Mouse (Mus musculus) bone marrow macrophage, adult 2 months (primary cell): ENCODE data around the gene Sult3a2. TPM values are rescaled to one million over a fixed set of nuclear protein-coding genes. Genes with fewer than 3 reads are reported as not detected.
"Not testable (repeated sequence)": the region's sequence is repeated elsewhere in the genome, so short reads cannot be mapped to it uniquely, and the experiment has no call there.

Experiments used
- H3K27ac ChIP-seq: 2 replicates; pipeline ENCODE4 v1.5.1; 2012; ENCODE audit warnings: low read depth, low read length; ENCODE audit not compliant: insufficient read depth
- H3K4me1 ChIP-seq: 2 replicates; pipeline ENCODE4 v1.6.1; 2012; ENCODE audit warnings: low read length; ENCODE audit not compliant: control insufficient read depth, insufficient read depth
- H3K4me3 ChIP-seq: 2 replicates; pipeline ENCODE4 v1.5.1; 2012; ENCODE audit warnings: mild to moderate bottlenecking, low read length, moderate library complexity; ENCODE audit not compliant: insufficient read depth
- CTCF ChIP-seq: IDR thresholded peaks from 2 replicates; pipeline ENCODE4 v1.5.1; 2012; ENCODE audit warnings: low read depth, mild to moderate bottlenecking, low read length, moderate library complexity
- POLR2A ChIP-seq: IDR thresholded peaks from 2 replicates; pipeline ENCODE4 v1.6.1; 2012; ENCODE audit warnings: mild to moderate bottlenecking, low read depth, low read length, borderline replicate concordance
- polyA plus RNA-seq: library from polyadenylated mRNA; stranded (reverse); fragments of >200 nt; gene quantifications from 2 replicates; pipeline ENCODE4 v1.2.4, GENCODE M21; 2012; ENCODE audit not compliant: missing spikeins, insufficient read depth, insufficient read length

The Sult3a2 gene
- not detected in 2 replicates for polyA plus RNA-seq

DNA sequence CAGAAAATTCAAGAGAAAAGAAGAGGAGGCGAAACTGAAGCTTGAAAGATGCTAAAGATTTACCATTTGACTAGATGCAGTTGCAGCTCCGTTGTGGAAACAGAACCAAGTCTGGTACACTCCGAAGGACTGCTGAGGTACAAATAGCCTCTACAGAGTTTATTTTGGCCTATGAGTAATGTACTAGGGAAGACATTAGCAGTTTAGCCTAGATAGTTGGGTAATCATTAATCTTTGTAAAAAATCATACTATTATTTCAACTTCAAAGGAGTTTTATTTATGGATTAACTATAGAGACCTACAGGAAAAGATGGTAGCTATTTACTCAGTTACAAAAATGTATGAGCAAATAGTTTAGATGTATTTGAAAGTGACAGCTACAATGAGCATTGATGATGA lies at the start of gene Sult3a2:
Gene Sult3a2 (minus strand): TSS at position 101 of the 400 bp plus-strand sequence.
- no peak within 1 kb of the TSS for H3K27ac ChIP-seq
- H3K4me1 ChIP-seq, result no peaks in the 10 kb centered on the region

DNA sequence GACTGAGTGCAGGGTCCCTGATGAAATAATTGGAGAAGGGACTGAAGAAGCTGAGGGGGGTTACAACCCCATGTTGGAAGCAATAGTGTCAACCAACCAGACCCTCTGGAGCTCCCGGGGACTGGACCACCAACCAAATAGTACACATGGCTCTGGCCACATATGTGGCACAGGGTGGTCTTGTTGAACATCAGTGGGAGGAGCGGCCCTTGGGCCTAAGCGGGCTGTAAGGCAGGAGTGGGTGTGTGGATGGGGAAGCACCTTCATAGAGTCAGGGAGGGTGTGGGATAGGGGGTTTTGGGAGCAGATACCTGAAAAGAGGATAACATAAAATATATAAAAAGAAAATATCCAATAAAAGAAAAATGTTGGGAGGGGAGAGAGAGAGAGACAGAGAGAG lies 34.4 kb upstream of the Sult3a2 start:
- Histone ChIP-seq H3K27ac (no peak overlapping the region), H3K4me3 (no peak overlapping the region), H3K4me1 (no peaks in the 10 kb centered on the region)
- TF ChIP-seq CTCF (no peak), POLR2A (no peak)

More for the DNA sequence above, at the start of gene Sult3a2:
- no peak within 1 kb of the TSS for H3K4me3 ChIP-seq
- no peak for TF ChIP-seq POLR2A
- no peak for TF ChIP-seq CTCF

DNA sequence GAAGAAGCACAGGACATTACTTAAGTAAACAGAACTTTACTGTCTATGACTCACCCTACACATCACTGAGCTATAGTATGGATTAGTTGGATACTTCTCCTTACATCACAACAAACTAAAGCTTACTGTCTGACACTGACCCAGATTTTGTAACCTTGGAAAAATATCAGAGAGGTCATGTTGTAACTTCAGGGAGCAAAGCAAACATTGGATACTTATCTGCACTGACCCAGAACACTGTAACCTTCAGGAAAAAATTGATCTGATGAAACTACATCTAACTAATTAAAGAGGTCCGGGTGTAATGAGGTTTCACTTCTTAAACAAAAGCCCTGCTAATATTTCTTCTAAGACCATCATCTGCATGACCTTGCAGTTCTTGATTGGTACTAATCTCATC lies 30.4 kb upstream of the Sult3a2 start:
- TF ChIP-seq POLR2A, result no peak
- no peak for TF ChIP-seq CTCF
- Histone ChIP-seq H3K4me1 (no peaks in the 10 kb centered on the region), H3K4me3 (no peak overlapping the region), H3K27ac (no peak overlapping the region)

DNA sequence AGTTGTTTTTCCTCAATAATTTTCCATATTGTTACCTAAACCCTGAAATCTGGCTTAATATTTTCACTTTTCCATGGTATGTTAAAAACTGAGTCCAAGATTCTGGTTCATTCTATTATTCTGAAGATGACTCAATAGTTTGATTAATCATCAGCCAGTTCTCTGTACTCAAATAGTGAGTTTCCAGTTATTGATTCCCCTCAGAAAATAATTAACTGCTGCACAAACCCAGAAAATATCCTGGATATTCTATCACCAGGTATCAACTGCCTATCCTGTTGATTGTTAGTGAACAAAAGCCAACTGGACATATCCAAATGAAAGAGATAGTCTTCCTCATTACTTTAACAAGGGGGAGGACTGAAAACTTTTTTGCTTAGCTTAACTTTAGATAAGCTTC lies 27.8 kb upstream of the Sult3a2 start:
- no peak overlapping the region for H3K4me3 ChIP-seq
- TF ChIP-seq POLR2A, result no peak
- no peak for TF ChIP-seq CTCF

GRCm38 (mm10) chr10:33811807-33812206 lies 25.3 kb upstream of the Sult3a2 start:
- H3K4me3 ChIP-seq, result no peak overlapping the region
- no peak overlapping the region for H3K27ac ChIP-seq
- no peak for TF ChIP-seq CTCF
- TF ChIP-seq POLR2A, result no peak
- H3K4me1 ChIP-seq, result no peaks in the 10 kb centered on the region

More for the DNA sequence above, 27.8 kb upstream of the Sult3a2 start:
- H3K4me1 ChIP-seq, result no peaks in the 10 kb centered on the region
- H3K27ac ChIP-seq, result no peak overlapping the region

DNA sequence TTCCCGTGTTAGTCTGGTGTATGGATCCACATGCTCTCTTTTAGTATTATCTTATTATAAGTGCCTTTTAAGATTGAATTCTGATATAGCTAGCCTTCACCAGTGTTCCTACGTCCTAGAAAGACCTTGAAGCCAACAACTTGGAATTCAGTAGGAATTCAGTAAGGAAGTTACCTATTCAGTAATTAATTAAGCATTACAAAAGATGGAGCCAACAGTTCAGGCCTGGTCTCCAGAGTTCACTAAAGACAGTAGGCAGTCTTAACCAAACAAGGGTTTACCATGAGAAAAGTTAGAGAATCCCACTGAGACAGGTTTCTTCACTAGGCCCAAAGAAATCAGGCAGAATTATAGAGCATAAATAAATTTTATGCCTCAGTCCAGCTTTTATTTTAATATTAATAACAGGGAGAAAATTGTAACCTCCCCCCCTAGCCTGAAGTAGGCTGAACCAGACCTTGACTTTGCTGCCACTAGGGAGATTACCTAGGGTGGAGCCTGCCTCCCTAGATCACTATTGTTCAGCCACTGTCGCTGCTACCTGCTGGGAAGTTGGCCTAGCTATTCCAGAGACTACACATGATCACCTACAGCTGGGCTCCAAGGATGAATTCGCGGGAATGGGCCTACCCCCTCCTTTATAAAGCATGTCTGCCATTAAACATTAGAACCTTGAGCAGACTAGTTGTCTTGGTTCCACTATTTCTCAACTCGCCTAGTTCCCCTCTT lies 10.9 kb upstream of the Sult3a2 start:
- H3K4me3 ChIP-seq, H3K27ac ChIP-seq, H3K4me1 ChIP-seq: not testable (repeated sequence)

DNA sequence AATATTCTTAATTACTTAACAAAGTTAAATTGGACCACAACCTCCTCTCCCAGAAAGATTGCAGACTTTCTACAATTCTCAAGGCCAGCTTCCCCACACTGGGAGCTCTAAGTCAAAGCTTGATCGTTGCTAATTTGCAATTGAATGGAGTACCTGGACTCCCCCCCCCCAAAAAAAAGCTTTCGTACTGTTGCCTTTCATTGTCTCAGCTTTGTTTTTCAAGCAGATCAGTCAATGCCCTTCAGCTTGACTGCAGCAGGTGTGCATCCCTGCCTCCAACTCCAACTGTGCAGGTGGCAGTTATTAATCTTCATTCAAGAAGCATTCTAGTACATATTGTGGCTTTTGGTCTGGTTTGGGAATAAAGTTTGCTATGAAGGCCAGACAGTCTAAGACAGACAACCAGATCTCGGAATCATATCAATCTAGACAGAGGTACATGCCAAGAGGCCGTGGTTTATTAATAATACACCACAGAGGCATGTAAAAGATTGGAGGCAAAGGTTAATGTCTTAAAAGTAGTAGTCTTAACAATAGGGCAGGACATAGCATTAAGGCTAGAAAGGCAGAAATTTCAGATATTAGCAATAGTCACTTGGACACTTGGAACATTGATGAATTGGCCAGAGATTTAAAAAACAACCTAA lies 9.9 kb upstream of the Sult3a2 start:
- not testable (repeated sequence) for H3K27ac ChIP-seq, H3K4me3 ChIP-seq, H3K4me1 ChIP-seq

- not testable (repeated sequence) for H3K27ac ChIP-seq, H3K4me1 ChIP-seq, H3K4me3 ChIP-seq
Measured at GRCm38 (mm10) chr10:33792166-33792565, 5.7 kb upstream of the Sult3a2 start.

GRCm38 (mm10) chr10:33787541-33787940 lies 1.0 kb upstream of the Sult3a2 start:
- TF ChIP-seq CTCF, result no peak

DNA sequence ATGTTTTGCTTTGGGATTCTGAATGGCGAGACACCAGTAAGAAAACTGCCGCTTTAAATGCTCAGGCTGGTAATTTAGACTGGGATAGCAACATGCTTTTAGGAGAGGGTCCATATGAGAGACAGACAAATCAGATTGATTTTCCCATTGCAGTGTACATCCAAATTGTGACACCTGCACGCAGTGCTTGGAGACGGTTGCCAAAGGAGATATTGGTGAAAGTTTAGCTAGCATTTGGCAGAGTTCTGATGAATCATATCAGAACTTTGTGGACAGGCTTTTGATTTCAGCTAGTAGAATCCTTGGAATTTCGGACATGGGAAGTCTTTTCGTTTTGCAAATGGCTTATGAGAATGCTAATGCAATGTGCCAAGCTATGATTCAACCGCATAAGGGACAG lies 51.3 kb downstream of the Sult3a2 start:
- H3K4me3 ChIP-seq, H3K4me1 ChIP-seq, H3K27ac ChIP-seq: not testable (repeated sequence)

More at GRCm38 (mm10) chr10:33787541-33787940, 1.0 kb upstream of the Sult3a2 start:
- no peaks in the 10 kb centered on the region for H3K4me1 ChIP-seq
- no peak overlapping the region for H3K27ac ChIP-seq
- no peak overlapping the region for H3K4me3 ChIP-seq

- H3K4me1 ChIP-seq, result no peaks in the 10 kb centered on the region
- no peak overlapping the region for H3K4me3 ChIP-seq
- TF ChIP-seq POLR2A (no peak), CTCF (no peak)
- no peak overlapping the region for H3K27ac ChIP-seq
Measured at GRCm38 (mm10) chr10:33733241-33733640, 53.3 kb downstream of the Sult3a2 start.
